Mouse (Mus musculus): ENCODE measurements around the gene Lat2.
A peak's percentile ranks its signal among the peaks of the same experiment; 100 is the strongest.

DNA sequence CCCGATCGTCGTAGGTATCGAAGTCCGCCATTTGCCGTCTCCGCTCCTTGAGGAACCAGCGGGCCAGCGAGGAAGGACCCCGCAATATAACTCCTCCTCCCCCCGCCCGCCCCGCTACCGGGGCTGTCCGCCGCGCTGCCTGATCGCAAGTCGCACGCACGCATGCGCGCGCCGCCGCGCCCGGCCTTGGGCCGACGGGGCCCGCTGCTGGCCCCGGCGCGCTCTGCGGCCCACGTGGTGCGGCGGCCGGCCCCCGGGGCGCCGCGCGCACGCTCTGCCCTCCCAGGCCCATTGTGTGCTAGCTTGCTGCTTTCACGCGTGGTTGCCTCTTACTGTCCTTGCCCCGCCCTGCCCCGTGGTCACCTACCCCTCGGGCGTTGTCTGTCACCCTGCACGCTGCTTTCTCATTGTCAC lies 24.5 kb upstream of the Lat2 start, which contains the start of gene Eif4h:
- no peak for TF ChIP-seq CTCF (IDR thresholded peaks at IDR 0.05; ENCODE audit: extremely low read depth, insufficient read depth, low read length)
- peak; percentile 90 for TF ChIP-seq POLR2A (IDR thresholded peaks at IDR 0.05; ENCODE audit: extremely low read depth, insufficient read depth, low read length)
